Comparison of ENCODE assay signal across 12 mouse cellular contexts in genomic region chr4:125923225-125923624, GRCm38 (mm10).
DNase-seq lines count a peak whose midpoint lies in the region; ATAC-seq and TF ChIP-seq lines count a peak whose summit lies in the region.
"Had no signal": no experiment of that assay in that cellular context is flagged by ENCODE, and none has a peak within 500 bp of the region (broad histone marks: within the 10 kb centered on the region; RNA-seq: fewer than 3 reads in every experiment).

No protein-coding gene starts in this region.

- no peak overlapping the region for H3K4me3 ChIP-seq in kidney, embryonic 16.5 days (ENCODE audit: low read length)
- no peak overlapping the region for H3K4me3 ChIP-seq in forebrain, embryonic 14.5 days (ENCODE audit: low read depth, low read length)
- no peak overlapping the region for H3K4me3 ChIP-seq in midbrain, embryonic 13.5 days (replicated peaks)
- H3K4me3 ChIP-seq in intestine, embryonic 16.5 days (ENCODE audit: low read length), result no peak overlapping the region
- H3K4me3 ChIP-seq in heart, embryonic 10.5 days, result no peak overlapping the region
- H3K4me3 ChIP-seq: limb, embryonic 10.5 days had no signal

- no peaks in the 10 kb centered on the region for H3K36me3 ChIP-seq in kidney, embryonic 16.5 days (ENCODE audit: insufficient read depth, low read length)
- no peaks in the 10 kb centered on the region for H3K36me3 ChIP-seq in forebrain, embryonic 14.5 days (ENCODE audit: control insufficient read depth, insufficient read depth, low read length)
- no peaks in the 10 kb centered on the region for H3K36me3 ChIP-seq in midbrain, embryonic 13.5 days
- no peaks in the 10 kb centered on the region for H3K36me3 ChIP-seq in intestine, embryonic 16.5 days (ENCODE audit: control insufficient read depth, insufficient read depth, low read length)
- no peaks in the 10 kb centered on the region for H3K36me3 ChIP-seq in heart, embryonic 10.5 days
- H3K36me3 ChIP-seq: limb, embryonic 10.5 days had no signal

- no peak overlapping the region for H3K4me2 ChIP-seq in kidney, embryonic 16.5 days (replicated peaks; ENCODE audit: low read depth, low read length)
- no peak overlapping the region for H3K4me2 ChIP-seq in forebrain, embryonic 14.5 days (ENCODE audit: low read length)
- 0 out of 2 replicates have a peak overlapping the region, but pooled peaks have one; percentile 11 for H3K4me2 ChIP-seq in midbrain, embryonic 13.5 days (replicated peaks)
- H3K4me2 ChIP-seq in intestine, embryonic 16.5 days (ENCODE audit: low read depth, low read length), result no peak overlapping the region
- H3K4me2 ChIP-seq: heart, embryonic 11.5 days had no signal

- ATAC-seq in kidney, embryonic 16.5 days (ENCODE audit: low FRiP score, low TSS enrichment), result no peak
- ATAC-seq in forebrain, embryonic 14.5 days, result 0 out of 2 replicates have a peak, but pooled peaks have one; percentile 16
- ATAC-seq in midbrain, embryonic 13.5 days, result peak; percentile 67
- ATAC-seq in intestine, embryonic 16.5 days, result no peak
- ATAC-seq: inflammation-experienced regulatory T-cells, adult 6 months had no signal

- WGBS in kidney, embryonic 16.5 days, result 34% methylated on average over 7 of the region's 7 CpGs
- 19% methylated on average over 7 of the region's 7 CpGs for WGBS in forebrain, embryonic 14.5 days
- WGBS in midbrain, embryonic 13.5 days, result 13% methylated on average over 7 of the region's 7 CpGs
- WGBS in intestine, embryonic 16.5 days, result 42% methylated on average over 7 of the region's 7 CpGs
- WGBS in heart, embryonic 10.5 days, result 63% methylated on average over 7 of the region's 7 CpGs

- peaks cover 28% of the 10 kb centered on the region for H3K4me1 ChIP-seq in kidney, embryonic 16.5 days (ENCODE audit: insufficient read depth, low read length)
- H3K4me1 ChIP-seq in forebrain, embryonic 14.5 days (ENCODE audit: control insufficient read depth, insufficient read depth, low read length), result peaks cover 25% of the 10 kb centered on the region
- H3K4me1 ChIP-seq in midbrain, embryonic 13.5 days (replicated peaks), result peaks cover 42% of the 10 kb centered on the region
- H3K4me1 ChIP-seq in intestine, embryonic 16.5 days (ENCODE audit: control insufficient read depth, insufficient read depth, low read length), result no peaks in the 10 kb centered on the region
- peaks cover 19% of the 10 kb centered on the region for H3K4me1 ChIP-seq in heart, embryonic 10.5 days

- TF ChIP-seq POLR2A in brain, embryonic 14.5 days (IDR thresholded peaks at IDR 0.05; ENCODE audit: borderline replicate concordance, extremely low read depth, insufficient read depth, insufficient read length, poor library complexity, severe bottlenecking), result no peak

- TF ChIP-seq CTCF in brain, embryonic 14.5 days (IDR thresholded peaks at IDR 0.05; ENCODE audit: borderline replicate concordance, extremely low read depth, insufficient read depth, insufficient read length), result no peak

- no peak overlapping the region for H3K27ac ChIP-seq in kidney, embryonic 16.5 days (ENCODE audit: low read length)
- no peak overlapping the region for H3K27ac ChIP-seq in forebrain, embryonic 14.5 days (ENCODE audit: low read depth, low read length)
- H3K27ac ChIP-seq in midbrain, embryonic 13.5 days, result peak overlapping the region; percentile 52
- no peak overlapping the region for H3K27ac ChIP-seq in intestine, embryonic 16.5 days (ENCODE audit: low read length)
- no peak overlapping the region for H3K27ac ChIP-seq in heart, embryonic 10.5 days
- H3K27ac ChIP-seq: limb, embryonic 10.5 days had no signal

- peak; percentile 31 for DNase-seq in kidney, postnatal 10 days
- DNase-seq in brain, embryonic 14.5 days (ENCODE audit: low read depth), result peak; percentile 86
- peak; percentile 81 for DNase-seq in forebrain, embryonic 14.5 days (ENCODE audit: low spot score)
- no peak for DNase-seq in heart, embryonic 10.5 days (ENCODE audit: low spot score)
- DNase-seq: lung, adult 18-20 months; thymus, postnatal 4 days had no signal

- H3K9me3 ChIP-seq in kidney, embryonic 16.5 days (ENCODE audit: low read length), result no peaks in the 10 kb centered on the region
- H3K9me3 ChIP-seq in forebrain, embryonic 14.5 days (replicated peaks; ENCODE audit: control insufficient read depth, low read length), result no peaks in the 10 kb centered on the region
- no peaks in the 10 kb centered on the region for H3K9me3 ChIP-seq in midbrain, embryonic 13.5 days
- no peaks in the 10 kb centered on the region for H3K9me3 ChIP-seq in intestine, embryonic 16.5 days (ENCODE audit: control insufficient read depth, low read length)
- H3K9me3 ChIP-seq in heart, embryonic 10.5 days, result no peaks in the 10 kb centered on the region
- H3K9me3 ChIP-seq: limb, embryonic 10.5 days had no signal

- no peaks in the 10 kb centered on the region for H3K27me3 ChIP-seq in kidney, embryonic 16.5 days (ENCODE audit: insufficient read depth, low read length)
- H3K27me3 ChIP-seq in forebrain, embryonic 14.5 days (replicated peaks; ENCODE audit: control insufficient read depth, insufficient read depth, low read length), result 0 out of 2 replicates have a peak, but pooled peaks cover 7% of the 10 kb centered on the region
- H3K27me3 ChIP-seq in midbrain, embryonic 13.5 days, result peaks cover 12% of the 10 kb centered on the region
- H3K27me3 ChIP-seq in intestine, embryonic 16.5 days (replicated peaks; ENCODE audit: control insufficient read depth, insufficient read depth, low read length), result peaks cover 4% of the 10 kb centered on the region; the same call in 1 of the 2 replicates
- H3K27me3 ChIP-seq in heart, embryonic 10.5 days (ENCODE audit: insufficient read depth, poor library complexity, severe bottlenecking), result peaks cover 53% of the 10 kb centered on the region

- H3K9ac ChIP-seq in kidney, embryonic 16.5 days (replicated peaks; ENCODE audit: low read length), result no peak overlapping the region
- H3K9ac ChIP-seq in forebrain, embryonic 14.5 days (ENCODE audit: low read length), result no peak overlapping the region
- H3K9ac ChIP-seq in midbrain, embryonic 13.5 days (replicated peaks), result no peak overlapping the region
- H3K9ac ChIP-seq in intestine, embryonic 16.5 days (ENCODE audit: low read depth, low read length), result no peak overlapping the region

Comparison
In these comparisons a context has a peak if more than half of its experiments do, and no peak if none do; other contexts are left out.
1. ATAC-seq: peak in forebrain, embryonic 14.5 days (single experiment) and midbrain, embryonic 13.5 days (single experiment); none in kidney, embryonic 16.5 days (single experiment) and intestine, embryonic 16.5 days (single experiment).